Mouse (Mus musculus): Measurements from ENCODE around the gene Slc1a7. TPM values are rescaled to one million over a fixed set of nuclear protein-coding genes. Genes with fewer than 3 reads are reported as not detected.

The Slc1a7 gene
- polyA plus RNA-seq, 1 experiment from 2014 or later = 0.15 TPM

DNA sequence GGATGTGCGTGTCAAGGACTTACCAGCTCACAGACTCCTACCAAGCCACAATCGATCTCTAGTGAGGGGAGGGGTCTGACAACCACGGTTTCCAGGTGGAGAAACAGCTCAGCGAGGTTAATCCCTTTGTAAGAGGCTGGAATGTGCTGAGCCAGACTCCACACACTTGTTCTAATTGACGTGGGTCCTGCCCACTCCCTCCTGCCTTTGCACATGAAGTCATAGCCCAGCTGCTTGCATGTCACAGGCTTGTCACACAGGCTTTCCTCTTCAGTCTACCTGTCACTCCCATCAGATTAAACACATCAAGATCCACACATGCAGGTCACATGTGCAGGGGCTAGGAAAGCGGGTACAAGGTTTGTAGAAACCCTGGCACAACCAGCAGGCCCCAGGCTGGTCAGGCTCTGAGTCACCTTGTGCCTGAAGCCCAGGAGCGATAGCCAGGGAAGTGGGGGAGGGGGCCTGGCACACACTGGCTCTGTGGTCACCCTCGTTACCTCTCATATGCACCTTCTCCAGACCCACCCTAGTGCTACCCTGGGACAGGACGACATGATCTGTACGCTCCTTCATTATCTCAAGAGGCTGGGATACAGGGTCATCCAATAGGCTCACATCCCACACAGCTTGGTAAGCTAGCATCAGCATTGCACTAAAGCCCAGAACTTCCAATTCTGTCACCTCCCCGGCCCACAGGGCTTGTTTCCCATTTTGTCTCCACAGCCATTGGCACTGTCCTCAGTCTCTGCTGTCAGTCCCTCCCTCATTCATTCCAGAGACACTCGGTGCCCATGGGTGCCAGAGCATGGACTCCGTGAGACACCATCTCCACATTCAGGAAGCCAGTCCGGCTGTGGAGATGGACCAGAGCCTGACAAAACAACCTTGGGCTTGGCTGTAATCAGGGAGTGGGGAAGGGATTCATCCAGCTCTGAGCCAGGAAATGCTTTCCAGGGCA lies 51.1 kb downstream of the Slc1a7 start:
- no peak overlapping the region for H3K4me2 ChIP-seq (replicated peaks)
- no peaks in the 10 kb centered on the region for H3K27me3 ChIP-seq (replicated peaks)
- no peaks in the 10 kb centered on the region for H3K4me1 ChIP-seq (replicated peaks)
- no peak overlapping the region for H3K4me3 ChIP-seq (replicated peaks)
- no peaks in the 10 kb centered on the region for H3K9me3 ChIP-seq
- H3K9ac ChIP-seq = no peak overlapping the region
- no peak for ATAC-seq
- WGBS = 53% methylated on average over 13 of the region's 14 CpGs
- H3K36me3 ChIP-seq = no peaks in the 10 kb centered on the region
- no peak overlapping the region for H3K27ac ChIP-seq

DNA sequence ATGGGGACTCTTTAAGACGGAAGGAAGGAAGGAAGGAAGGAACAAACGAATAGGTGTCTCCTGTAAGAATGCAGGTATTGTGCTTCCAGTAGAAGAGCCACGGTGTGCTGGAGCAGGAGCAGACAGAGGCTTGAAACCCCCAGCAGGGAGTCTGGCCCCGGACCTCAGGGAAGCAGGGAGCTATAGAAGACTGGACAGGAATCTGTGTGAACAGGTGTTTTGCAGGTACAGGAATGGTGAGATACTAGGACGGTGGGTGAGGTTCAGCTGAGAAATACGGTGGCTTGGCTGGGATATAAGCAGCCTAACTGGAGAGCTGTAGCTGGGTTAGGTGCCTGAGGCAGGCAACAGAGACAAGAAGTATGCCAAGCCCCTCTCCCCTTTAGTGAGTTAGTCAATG lies 52.0 kb downstream of the Slc1a7 start:
- Histone ChIP-seq H3K27me3 (replicated peaks) (no peaks in the 10 kb centered on the region), H3K4me1 (replicated peaks) (peaks cover 6% of the 10 kb centered on the region; the same call in 1 of the 2 replicates), H3K9me3 (no peaks in the 10 kb centered on the region), H3K4me2 (replicated peaks) (no peak overlapping the region), H3K36me3 (no peaks in the 10 kb centered on the region), H3K9ac (no peak overlapping the region), H3K27ac (no peak overlapping the region), H3K4me3 (replicated peaks) (no peak overlapping the region)
- whole genome bisulfite sequencing = 87% methylated on average over 6 of the region's 6 CpGs
- ATAC-seq = no peak

DNA sequence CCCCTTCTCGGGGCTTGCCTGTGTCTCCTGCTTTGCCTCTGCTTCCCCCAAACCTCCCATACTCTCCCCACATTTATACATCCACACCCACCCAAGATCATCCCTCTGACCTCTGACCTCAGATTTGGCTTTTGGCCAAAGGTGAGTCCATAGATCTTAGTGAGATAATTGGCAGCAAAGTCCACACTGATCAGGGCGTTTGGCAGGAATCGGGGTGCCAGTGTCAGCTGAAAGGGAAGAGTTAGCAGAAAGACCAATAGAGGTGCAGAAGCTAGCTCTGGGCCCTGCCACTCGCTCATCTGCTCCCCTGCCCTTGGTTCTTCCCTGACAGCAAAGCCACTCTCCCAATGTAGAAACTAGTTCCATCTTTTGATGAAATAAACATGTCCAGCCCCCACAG lies 55.1 kb downstream of the Slc1a7 start:
- Histone ChIP-seq H3K36me3 (no peaks in the 10 kb centered on the region), H3K27ac (no peak overlapping the region), H3K4me2 (replicated peaks) (no peak overlapping the region), H3K4me3 (replicated peaks) (no peak overlapping the region), H3K9ac (no peak overlapping the region), H3K4me1 (replicated peaks) (peaks cover 11% of the 10 kb centered on the region; the same call in 1 of the 2 replicates), H3K9me3 (no peaks in the 10 kb centered on the region), H3K27me3 (replicated peaks) (no peaks in the 10 kb centered on the region)
- ATAC-seq = no peak
- WGBS = 83% methylated on average over 4 of the region's 4 CpGs

DNA sequence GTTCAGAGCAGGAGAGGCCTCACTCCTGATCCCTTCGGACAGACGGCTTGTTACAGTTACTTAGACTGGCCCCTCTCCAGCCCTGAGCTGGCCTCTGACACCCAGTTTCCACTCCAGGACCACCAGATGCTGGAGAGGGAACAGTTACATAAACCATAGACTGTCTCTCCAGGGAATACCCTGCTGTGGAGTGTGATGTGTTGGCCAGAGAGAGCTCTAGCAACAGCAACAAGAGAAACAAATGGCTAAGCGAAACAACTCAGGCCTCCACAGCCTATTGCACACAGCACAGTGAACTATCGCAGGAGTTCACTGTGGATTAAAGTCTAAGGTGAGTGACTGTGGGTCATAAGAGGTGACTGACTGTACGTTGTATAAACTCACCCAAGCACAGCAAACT lies 56.5 kb downstream of the Slc1a7 start:
- no peak overlapping the region for H3K4me3 ChIP-seq (replicated peaks)
- H3K4me1 ChIP-seq (replicated peaks) = peaks cover 11% of the 10 kb centered on the region; the same call in 1 of the 2 replicates
- H3K27ac ChIP-seq = no peak overlapping the region
- H3K9me3 ChIP-seq = no peaks in the 10 kb centered on the region
- 56% methylated on average over 5 of the region's 5 CpGs for WGBS
- H3K4me2 ChIP-seq (replicated peaks) = no peak overlapping the region
- peaks cover under 1% of the 10 kb centered on the region; the same call in 1 of the 2 replicates for H3K27me3 ChIP-seq (replicated peaks)
- H3K36me3 ChIP-seq = no peaks in the 10 kb centered on the region
- ATAC-seq = peak; percentile 69
- H3K9ac ChIP-seq = no peak overlapping the region

DNA sequence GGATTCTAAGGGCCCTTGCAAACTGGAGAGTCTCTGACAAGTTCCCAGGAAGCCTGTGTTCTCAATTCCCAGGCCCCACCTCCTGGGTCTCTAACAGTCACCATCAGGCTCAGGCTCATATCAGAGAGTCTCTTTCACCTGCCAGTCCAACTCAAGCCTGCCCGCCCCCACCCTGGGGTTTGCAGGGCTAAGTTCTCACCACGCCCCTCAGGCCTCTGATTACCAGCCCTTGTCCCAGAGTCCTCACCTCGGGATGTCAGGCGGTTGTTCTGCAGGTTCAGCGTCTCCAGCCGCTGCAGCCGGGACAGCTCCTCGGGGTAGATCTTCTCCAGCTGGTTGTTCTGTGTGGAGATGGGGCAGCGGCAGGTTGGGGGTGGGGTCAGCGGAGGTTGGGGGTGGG lies 57.1 kb downstream of the Slc1a7 start:
- Histone ChIP-seq H3K27me3 (replicated peaks) (peaks cover 6% of the 10 kb centered on the region; the same call in 1 of the 2 replicates), H3K4me2 (replicated peaks) (peak overlapping the region; percentile 41), H3K9me3 (no peaks in the 10 kb centered on the region), H3K36me3 (no peaks in the 10 kb centered on the region), H3K27ac (0 out of 2 replicates have a peak overlapping the region, but pooled peaks have one; percentile 36), H3K4me3 (replicated peaks) (no peak overlapping the region), H3K4me1 (replicated peaks) (peaks cover 11% of the 10 kb centered on the region; the same call in 1 of the 2 replicates), H3K9ac (no peak overlapping the region)
- ATAC-seq = peak; percentile 92
- 14% methylated on average over 10 of the region's 10 CpGs for WGBS

DNA sequence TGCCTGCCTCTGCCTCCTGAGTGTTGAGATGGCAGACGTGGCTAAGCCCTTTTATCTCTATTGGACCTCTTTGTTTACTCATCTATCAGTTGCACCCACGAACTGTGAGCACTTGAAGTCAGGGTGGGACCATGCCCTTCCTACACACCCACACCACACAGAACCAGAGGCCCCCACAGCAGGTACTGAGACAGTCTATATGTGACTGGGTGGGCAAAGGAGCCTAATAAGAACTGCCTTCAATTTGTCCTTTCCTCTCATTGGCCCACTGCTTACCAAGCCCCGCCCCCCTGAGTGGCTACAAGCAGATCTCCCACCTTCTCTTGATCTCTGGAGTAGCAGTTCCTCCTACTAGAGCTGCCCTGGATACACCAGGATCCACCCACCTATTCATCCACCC lies 58.1 kb downstream of the Slc1a7 start:
- WGBS = 16% methylated on average over 3 of the region's 3 CpGs
- H3K36me3 ChIP-seq = no peaks in the 10 kb centered on the region
- H3K4me3 ChIP-seq (replicated peaks) = no peak overlapping the region
- no peak overlapping the region for H3K9ac ChIP-seq
- ATAC-seq = no peak
- H3K27ac ChIP-seq = no peak overlapping the region
- peaks cover 16% of the 10 kb centered on the region for H3K27me3 ChIP-seq (replicated peaks)
- H3K9me3 ChIP-seq = no peaks in the 10 kb centered on the region
- peaks cover 18% of the 10 kb centered on the region; the same call in 1 of the 2 replicates for H3K4me1 ChIP-seq (replicated peaks)
- no peak overlapping the region for H3K4me2 ChIP-seq (replicated peaks)

DNA sequence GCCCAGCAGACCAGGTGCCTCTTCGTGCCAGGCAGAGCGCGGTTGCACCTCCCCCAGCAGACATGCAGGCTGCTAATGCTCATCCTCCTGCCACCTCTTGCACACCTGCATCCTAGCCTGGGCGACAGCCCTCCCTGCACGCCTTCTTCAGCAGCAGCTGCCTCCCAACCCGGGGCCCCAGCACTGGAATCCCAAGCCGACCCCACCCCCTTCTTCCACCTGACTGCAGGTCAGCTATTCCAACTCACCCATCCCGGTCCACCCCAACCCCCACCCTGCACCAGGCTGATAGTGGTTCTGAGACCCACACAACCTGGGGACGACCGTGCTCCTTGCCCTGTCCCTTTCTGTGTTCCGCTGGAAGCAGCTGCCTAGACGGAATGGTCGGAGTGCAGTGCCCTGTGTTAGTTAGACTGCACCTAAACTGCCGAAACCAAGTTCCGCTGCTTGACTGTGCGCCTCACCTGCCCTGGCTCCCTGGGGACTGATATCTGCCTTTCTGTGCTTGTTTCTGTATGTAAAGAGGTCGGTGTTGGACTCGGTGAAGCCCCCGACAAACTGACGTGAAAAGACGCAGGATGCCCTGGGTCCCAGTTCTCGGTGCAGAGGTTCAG lies 62.9 kb downstream of the Slc1a7 start:
- peaks cover 29% of the 10 kb centered on the region for H3K27me3 ChIP-seq (replicated peaks)
- 7% methylated on average over 22 of the region's 22 CpGs for WGBS
- ATAC-seq = no peak
- peak overlapping the region; percentile 58 for H3K4me3 ChIP-seq (replicated peaks)
- H3K9ac ChIP-seq = no peak overlapping the region
- H3K4me2 ChIP-seq (replicated peaks) = peak overlapping the region; percentile 99
- H3K27ac ChIP-seq = no peak overlapping the region
- H3K4me1 ChIP-seq (replicated peaks) = peaks cover 16% of the 10 kb centered on the region
- H3K9me3 ChIP-seq = no peaks in the 10 kb centered on the region
- no peaks in the 10 kb centered on the region for H3K36me3 ChIP-seq

DNA sequence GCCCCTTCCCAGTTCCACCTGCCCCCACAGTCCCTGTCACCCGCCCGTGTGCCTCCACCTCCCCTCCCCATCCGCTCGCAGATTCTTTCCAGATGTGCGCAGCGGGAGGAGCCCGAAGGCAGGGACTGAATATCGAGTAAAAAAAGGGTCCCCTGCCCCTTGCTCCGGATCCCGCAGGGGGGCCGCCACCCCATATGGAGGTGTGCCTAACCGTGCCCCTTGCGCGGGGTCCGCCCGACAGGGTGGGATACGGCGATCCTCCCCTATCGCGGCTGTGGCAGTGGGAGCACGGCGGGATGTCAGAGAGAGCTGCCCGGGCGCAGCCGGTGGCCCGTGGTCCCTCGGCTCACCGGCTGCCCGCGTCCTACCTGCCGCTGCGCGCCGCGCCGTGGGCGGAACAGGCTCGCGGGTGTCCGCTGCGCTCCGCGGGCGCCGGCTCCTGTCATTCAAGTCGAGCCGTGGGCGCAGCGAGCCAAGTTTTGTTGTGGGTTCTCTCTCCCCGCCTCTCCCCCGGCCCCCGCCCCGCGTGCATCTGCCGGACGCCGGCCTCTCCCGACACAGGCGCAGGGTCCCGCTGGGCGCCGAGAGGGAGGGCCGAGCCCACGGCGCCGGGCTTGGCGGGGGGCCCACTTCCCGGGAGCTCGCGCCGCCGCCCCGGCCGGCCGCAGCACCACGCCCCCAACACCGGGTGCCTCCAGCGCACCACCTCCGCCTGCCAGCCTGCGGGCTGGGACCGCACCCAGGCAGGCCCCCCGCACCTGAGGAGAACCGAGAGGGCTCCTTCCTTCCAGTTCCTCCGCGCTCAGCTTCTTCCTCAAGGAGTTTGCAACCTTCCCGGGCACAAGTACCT lies 63.6 kb downstream of the Slc1a7 start:
- peaks cover 16% of the 10 kb centered on the region for H3K4me1 ChIP-seq (replicated peaks)
- 1% methylated on average over 85 of the region's 86 CpGs for WGBS
- H3K27me3 ChIP-seq (replicated peaks) = peaks cover 29% of the 10 kb centered on the region
- no peak overlapping the region for H3K27ac ChIP-seq
- H3K9ac ChIP-seq = peak overlapping the region; percentile 49
- peak overlapping the region; percentile 99 for H3K4me2 ChIP-seq (replicated peaks)
- no peaks in the 10 kb centered on the region for H3K9me3 ChIP-seq
- no peaks in the 10 kb centered on the region for H3K36me3 ChIP-seq
- peak; percentile 46 for ATAC-seq
- peak overlapping the region; percentile 58 for H3K4me3 ChIP-seq (replicated peaks)

DNA sequence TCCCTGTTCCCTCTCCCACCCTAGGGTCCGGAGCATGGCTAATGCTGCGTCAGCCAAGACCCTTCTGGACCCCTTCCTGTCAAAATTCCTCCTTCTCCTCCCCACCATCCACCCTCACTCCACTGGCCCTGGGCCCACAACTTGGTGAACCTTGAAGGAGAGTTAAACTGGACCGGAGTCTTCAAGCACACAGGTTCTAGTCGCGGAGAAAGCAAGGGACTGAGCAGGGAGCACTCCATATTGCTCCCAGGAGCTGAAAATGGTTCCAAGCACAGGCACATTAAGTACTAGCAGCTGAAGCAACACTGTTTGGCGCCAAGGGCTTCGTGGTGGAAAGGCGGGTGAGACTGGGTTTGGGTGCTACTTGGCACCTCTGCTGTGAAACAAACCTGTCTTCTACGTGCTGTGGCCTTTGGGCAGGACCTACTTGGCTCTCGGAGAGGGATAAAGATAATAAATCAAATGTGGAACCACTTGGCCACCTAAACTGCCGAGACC lies 64.3 kb downstream of the Slc1a7 start:
- Histone ChIP-seq H3K27ac (no peak overlapping the region), H3K4me1 (replicated peaks) (peaks cover 16% of the 10 kb centered on the region), H3K9me3 (no peaks in the 10 kb centered on the region), H3K27me3 (replicated peaks) (peaks cover 29% of the 10 kb centered on the region), H3K4me2 (replicated peaks) (peak overlapping the region; percentile 99), H3K9ac (peak overlapping the region; percentile 49; the same call in 1 of the 2 replicates), H3K36me3 (no peaks in the 10 kb centered on the region), H3K4me3 (replicated peaks) (peak overlapping the region; percentile 58)
- no peak for ATAC-seq
- WGBS = 40% methylated on average over 11 of the region's 11 CpGs

DNA sequence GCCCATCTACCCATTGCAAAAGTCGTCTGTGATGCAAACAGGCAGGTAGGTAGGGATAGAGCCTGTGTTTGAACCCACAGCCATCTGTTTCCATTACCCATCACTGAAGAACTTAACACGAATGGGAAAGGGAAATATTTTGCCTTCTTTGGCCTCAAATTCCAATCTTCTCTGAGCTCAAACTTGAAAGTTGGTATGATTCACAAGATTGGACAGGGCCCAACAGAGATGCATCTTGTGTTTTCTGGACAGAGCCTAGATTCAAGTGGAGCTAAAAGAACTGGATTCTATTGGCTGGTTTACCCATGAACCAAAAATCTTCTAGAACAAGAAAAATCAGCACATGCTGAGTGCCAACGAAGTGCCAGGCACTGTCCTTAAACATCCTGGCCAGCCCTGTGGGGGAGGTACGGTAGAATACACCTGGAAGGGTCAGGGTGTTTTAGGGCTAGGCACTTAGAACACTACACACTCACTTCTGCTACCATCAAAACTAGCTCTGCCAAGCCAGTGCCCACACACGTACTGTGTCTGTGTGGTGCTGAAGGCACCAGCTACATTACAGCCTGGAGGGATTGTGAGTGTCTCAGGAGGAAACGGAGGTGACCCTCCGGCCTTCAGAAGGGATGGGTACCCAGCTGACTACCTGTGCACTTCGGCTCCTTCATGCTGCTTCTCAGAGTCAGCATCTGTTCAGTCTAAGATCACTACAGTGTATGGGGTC lies 65.1 kb downstream of the Slc1a7 start:
- Histone ChIP-seq H3K4me3 (replicated peaks) (no peak overlapping the region), H3K4me1 (replicated peaks) (peaks cover 16% of the 10 kb centered on the region), H3K9me3 (no peaks in the 10 kb centered on the region), H3K27me3 (replicated peaks) (peaks cover 29% of the 10 kb centered on the region), H3K9ac (no peak overlapping the region), H3K36me3 (no peaks in the 10 kb centered on the region), H3K4me2 (replicated peaks) (no peak overlapping the region), H3K27ac (no peak overlapping the region)
- WGBS = 72% methylated on average over 8 of the region's 8 CpGs
- no peak for ATAC-seq

DNA sequence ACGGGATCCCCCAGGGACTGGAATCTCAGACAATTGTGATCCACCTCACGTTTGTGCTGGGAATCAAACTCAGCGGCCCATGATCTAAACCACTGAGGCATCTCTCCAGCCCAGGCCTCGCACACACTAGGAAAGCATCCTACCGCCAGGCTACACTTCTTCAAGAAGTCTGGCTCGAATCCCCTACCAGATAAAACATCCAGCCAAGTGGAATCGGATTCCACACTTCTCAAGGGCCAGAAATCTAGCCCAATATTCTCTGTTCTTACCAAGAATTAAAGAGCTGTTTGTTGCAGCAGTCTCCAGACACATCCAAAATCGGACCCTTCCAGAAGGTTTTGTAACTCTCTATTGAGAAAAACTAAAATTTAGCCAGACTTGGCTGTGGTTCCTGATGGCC lies 68.9 kb downstream of the Slc1a7 start:
- Histone ChIP-seq H3K9ac (no peak overlapping the region), H3K4me3 (replicated peaks) (no peak overlapping the region), H3K4me1 (replicated peaks) (peaks cover 4% of the 10 kb centered on the region), H3K9me3 (no peaks in the 10 kb centered on the region), H3K27me3 (replicated peaks) (peaks cover 5% of the 10 kb centered on the region), H3K27ac (no peak overlapping the region), H3K4me2 (replicated peaks) (no peak overlapping the region), H3K36me3 (no peaks in the 10 kb centered on the region)
- ATAC-seq = no peak
- WGBS = 87% methylated on average over 8 of the region's 8 CpGs
